22 mouse cellular contexts compared by ENCODE assay signal in the genomic region with DNA sequence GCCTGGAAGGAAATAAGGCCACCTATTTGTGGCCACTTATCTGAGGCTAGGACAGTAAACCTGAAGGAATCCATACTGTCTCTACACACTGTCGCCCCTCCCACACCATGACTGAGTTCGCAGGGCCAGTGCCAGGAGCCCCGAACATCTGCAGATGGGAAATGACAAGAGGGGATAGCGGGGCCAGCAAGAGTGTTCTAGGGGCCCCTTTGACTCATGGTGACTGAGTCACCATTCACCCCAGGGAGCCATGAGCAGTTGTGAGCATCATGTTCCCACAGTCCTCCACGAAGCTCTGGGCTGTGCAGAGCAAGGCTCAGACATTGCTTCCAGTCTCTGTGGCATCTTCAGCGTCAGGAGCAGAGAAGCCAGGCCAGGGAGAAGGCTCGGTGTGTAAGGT.
"Had no signal": no experiment of that assay in that cellular context is flagged by ENCODE, and none has a peak within 500 bp of the region (broad histone marks: within the 10 kb centered on the region; RNA-seq: fewer than 3 reads in every experiment).

No protein-coding gene starts in this region.

- H3K9ac ChIP-seq: limb, embryonic 12.5 days; liver, embryonic 12.5 days; liver, embryonic 15.5 days; lung, embryonic 15.5 days; midbrain, embryonic 12.5 days; midbrain, embryonic 15.5 days; neural tube, embryonic 12.5 days; neural tube, embryonic 15.5 days; stomach, embryonic 15.5 days had no signal

- H3K27me3 ChIP-seq: midbrain, embryonic 12.5 days; midbrain, embryonic 15.5 days; neural tube, embryonic 12.5 days; neural tube, embryonic 15.5 days had no signal

- H3K36me3 ChIP-seq: limb, embryonic 12.5 days; liver, embryonic 12.5 days; liver, embryonic 15.5 days; lung, embryonic 15.5 days; midbrain, embryonic 12.5 days; midbrain, embryonic 15.5 days; neural tube, embryonic 12.5 days; neural tube, embryonic 15.5 days; stomach, embryonic 15.5 days had no signal

- H3K9me3 ChIP-seq: limb, embryonic 12.5 days; liver, embryonic 12.5 days; liver, embryonic 15.5 days; lung, embryonic 15.5 days; midbrain, embryonic 12.5 days; midbrain, embryonic 15.5 days; neural tube, embryonic 12.5 days; neural tube, embryonic 15.5 days; stomach, embryonic 15.5 days had no signal

- DNase-seq: kidney, adult 2 months; kidney, postnatal 10 days; kidney, postnatal 36 days; layer of hippocampus, postnatal 36 days; liver; lung, adult 18-20 months; lung, postnatal 10 days; lung, postnatal 36 days; retina, postnatal 1 day; right cerebral cortex, postnatal 25 days; spleen, adult 18-20 months; thymus, postnatal 25 days had no signal

- H3K4me2 ChIP-seq: limb, embryonic 12.5 days; liver, embryonic 12.5 days; liver, embryonic 15.5 days; lung, embryonic 15.5 days; midbrain, embryonic 12.5 days; midbrain, embryonic 15.5 days; neural tube, embryonic 12.5 days; neural tube, embryonic 15.5 days; stomach, embryonic 15.5 days had no signal

- H3K27ac ChIP-seq: left cerebral cortex, adult 2 months; limb, embryonic 12.5 days; liver, embryonic 12.5 days; liver, embryonic 15.5 days; lung, embryonic 15.5 days; midbrain, embryonic 12.5 days; midbrain, embryonic 15.5 days; neural tube, embryonic 12.5 days; neural tube, embryonic 15.5 days; stomach, embryonic 15.5 days had no signal

- H3K4me1 ChIP-seq: liver, embryonic 15.5 days; midbrain, embryonic 12.5 days; midbrain, embryonic 15.5 days; neural tube, embryonic 12.5 days had no signal

- H3K4me3 ChIP-seq: left cerebral cortex, adult 2 months; limb, embryonic 12.5 days; liver, embryonic 12.5 days; liver, embryonic 15.5 days; lung, embryonic 15.5 days; midbrain, embryonic 12.5 days; midbrain, embryonic 15.5 days; neural tube, embryonic 12.5 days; neural tube, embryonic 15.5 days; stomach, embryonic 15.5 days had no signal

- ATAC-seq: liver, embryonic 12.5 days; midbrain, embryonic 15.5 days had no signal
